Mouse (Mus musculus): ENCODE data around the gene Trappc10. TPM values are rescaled to one million over a fixed set of nuclear protein-coding genes. Genes with fewer than 3 reads are reported as not detected.
"Not testable (repeated sequence)": the region's sequence is repeated elsewhere in the genome, so short reads cannot be mapped to it uniquely, and the experiment has no call there.

Trappc10 gene
- polyA plus RNA-seq, 1 experiment: 96.0 TPM

DNA sequence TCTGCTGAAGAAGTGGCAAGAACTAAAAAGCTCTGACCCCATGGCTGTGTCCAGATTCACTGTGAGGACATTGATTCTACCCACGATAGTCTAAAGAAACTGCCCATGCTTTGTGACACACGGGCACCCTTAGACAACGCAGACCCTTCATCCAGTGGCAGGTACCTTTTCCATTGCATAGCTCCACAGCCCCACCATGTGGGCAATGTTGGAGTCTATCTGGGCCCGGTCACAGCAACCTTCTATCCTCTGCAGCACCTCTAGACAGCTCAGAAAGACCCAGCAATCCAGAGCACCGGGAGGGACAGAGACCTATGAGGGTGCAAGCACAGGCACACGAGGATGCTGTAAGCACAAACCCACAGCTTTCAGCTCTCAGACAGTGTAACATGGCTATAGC is 33.1 kb downstream of the Trappc10 start:
- TF ChIP-seq POLR2A (IDR thresholded peaks at IDR 0.05; ENCODE audit: control insufficient read depth, extremely low read depth, insufficient read depth, low read length, poor library complexity) (no peak), CTCF (IDR thresholded peaks at IDR 0.05; ENCODE audit: borderline replicate concordance, control insufficient read depth, extremely low read depth, insufficient read depth, low read length, poor library complexity) (peak; percentile 21; the same call in 1 of the 2 replicates)
- H3K4me1 ChIP-seq (replicated peaks; ENCODE audit: control insufficient read depth, insufficient read depth, low read length): no peaks in the 10 kb centered on the region
- no peak overlapping the region for H3K27ac ChIP-seq (ENCODE audit: control insufficient read depth, insufficient read depth, low read length)
- peak; percentile 40 for DNase-seq
- H3K36me3 ChIP-seq (ENCODE audit: control insufficient read depth, insufficient read depth, low read length): peaks cover 76% of the 10 kb centered on the region
- H3K4me3 ChIP-seq (ENCODE audit: control insufficient read depth, insufficient read depth, low read length): no peak overlapping the region
- WGBS: 79% methylated on average over 6 of the region's 6 CpGs
- H3K27me3 ChIP-seq (ENCODE audit: control insufficient read depth, insufficient read depth, low read length): no peaks in the 10 kb centered on the region

GRCm38 (mm10) chr10:78201182-78201581 is 43.3 kb downstream of the Trappc10 start:
- WGBS: 96% methylated on average over 4 of the region's 4 CpGs
- peaks cover 60% of the 10 kb centered on the region for H3K36me3 ChIP-seq (ENCODE audit: control insufficient read depth, insufficient read depth, low read length)
- TF ChIP-seq POLR2A (IDR thresholded peaks at IDR 0.05; ENCODE audit: control insufficient read depth, extremely low read depth, insufficient read depth, low read length, poor library complexity) (no peak), CTCF (IDR thresholded peaks at IDR 0.05; ENCODE audit: borderline replicate concordance, control insufficient read depth, extremely low read depth, insufficient read depth, low read length, poor library complexity) (no peak)
- no peak for DNase-seq
- H3K27me3 ChIP-seq (ENCODE audit: control insufficient read depth, insufficient read depth, low read length): no peaks in the 10 kb centered on the region
- H3K4me3 ChIP-seq (ENCODE audit: control insufficient read depth, insufficient read depth, low read length): no peak overlapping the region
- H3K27ac ChIP-seq (ENCODE audit: control insufficient read depth, insufficient read depth, low read length): no peak overlapping the region
- no peaks in the 10 kb centered on the region for H3K4me1 ChIP-seq (replicated peaks; ENCODE audit: control insufficient read depth, insufficient read depth, low read length)

GRCm38 (mm10) chr10:78192933-78193332 is 51.5 kb downstream of the Trappc10 start:
- Histone ChIP-seq H3K27ac (ENCODE audit: control insufficient read depth, insufficient read depth, low read length) (no peak overlapping the region), H3K4me3 (ENCODE audit: control insufficient read depth, insufficient read depth, low read length) (no peak overlapping the region), H3K27me3 (ENCODE audit: control insufficient read depth, insufficient read depth, low read length) (no peaks in the 10 kb centered on the region), H3K36me3 (ENCODE audit: control insufficient read depth, insufficient read depth, low read length) (peaks cover 67% of the 10 kb centered on the region), H3K4me1 (replicated peaks; ENCODE audit: control insufficient read depth, insufficient read depth, low read length) (no peaks in the 10 kb centered on the region)
- TF ChIP-seq POLR2A (IDR thresholded peaks at IDR 0.05; ENCODE audit: control insufficient read depth, extremely low read depth, insufficient read depth, low read length, poor library complexity) (no peak), CTCF (IDR thresholded peaks at IDR 0.05; ENCODE audit: borderline replicate concordance, control insufficient read depth, extremely low read depth, insufficient read depth, low read length, poor library complexity) (no peak)
- 95% methylated on average over 5 of the region's 5 CpGs for WGBS
- no peak for DNase-seq

GRCm38 (mm10) chr10:78186076-78186475 is 58.4 kb downstream of the Trappc10 start:
- not testable (repeated sequence) for DNase-seq; H3K4me3 ChIP-seq (ENCODE audit: control insufficient read depth, insufficient read depth, low read length); H3K4me1 ChIP-seq (replicated peaks; ENCODE audit: control insufficient read depth, insufficient read depth, low read length); H3K27me3 ChIP-seq (ENCODE audit: control insufficient read depth, insufficient read depth, low read length); H3K27ac ChIP-seq (ENCODE audit: control insufficient read depth, insufficient read depth, low read length)
- 98% methylated on average over 4 of the region's 4 CpGs for WGBS
- H3K36me3 ChIP-seq (ENCODE audit: control insufficient read depth, insufficient read depth, low read length): peaks cover 14% of the 10 kb centered on the region

DNA sequence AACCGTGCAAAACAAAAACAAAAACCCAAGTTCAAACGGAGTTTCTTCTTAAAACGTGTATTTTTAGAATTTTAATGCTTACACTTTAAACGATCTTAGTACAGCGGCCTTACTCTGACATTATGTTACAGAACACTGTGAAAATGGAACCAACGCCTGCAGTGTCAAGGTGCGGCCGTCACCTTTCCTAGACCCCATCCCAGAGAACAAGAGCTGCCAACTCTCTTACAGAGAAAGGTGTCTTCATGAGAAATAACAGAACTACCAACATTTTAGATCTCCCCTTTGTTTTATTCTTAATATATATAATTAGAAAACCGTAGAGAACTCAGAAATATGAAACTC is 59.1 kb downstream of the Trappc10 start:
- TF ChIP-seq CTCF (IDR thresholded peaks at IDR 0.05; ENCODE audit: borderline replicate concordance, control insufficient read depth, extremely low read depth, insufficient read depth, low read length, poor library complexity) (no peak), POLR2A (IDR thresholded peaks at IDR 0.05; ENCODE audit: control insufficient read depth, extremely low read depth, insufficient read depth, low read length, poor library complexity) (no peak)
- H3K27ac ChIP-seq (ENCODE audit: control insufficient read depth, insufficient read depth, low read length): peak overlapping the region; percentile 74
- DNase-seq: no peak
- peaks cover 9% of the 10 kb centered on the region for H3K4me1 ChIP-seq (replicated peaks; ENCODE audit: control insufficient read depth, insufficient read depth, low read length)
- 5% methylated on average over 9 of the region's 9 CpGs for WGBS
- peak overlapping the region; percentile 47 for H3K4me3 ChIP-seq (ENCODE audit: control insufficient read depth, insufficient read depth, low read length)
- H3K36me3 ChIP-seq (ENCODE audit: control insufficient read depth, insufficient read depth, low read length): peaks cover 7% of the 10 kb centered on the region
- H3K27me3 ChIP-seq (ENCODE audit: control insufficient read depth, insufficient read depth, low read length): no peaks in the 10 kb centered on the region

- 2% methylated on average over 47 of the region's 47 CpGs for WGBS
- peak; percentile 88 for DNase-seq
- no peaks in the 10 kb centered on the region for H3K27me3 ChIP-seq (ENCODE audit: control insufficient read depth, insufficient read depth, low read length)
- TF ChIP-seq POLR2A (IDR thresholded peaks at IDR 0.05; ENCODE audit: control insufficient read depth, extremely low read depth, insufficient read depth, low read length, poor library complexity) (peak; percentile 79), CTCF (IDR thresholded peaks at IDR 0.05; ENCODE audit: borderline replicate concordance, control insufficient read depth, extremely low read depth, insufficient read depth, low read length, poor library complexity) (no peak)
- H3K4me1 ChIP-seq (replicated peaks; ENCODE audit: control insufficient read depth, insufficient read depth, low read length): peaks cover 9% of the 10 kb centered on the region
- peak within 1 kb of the TSS; percentile 74 for H3K27ac ChIP-seq (ENCODE audit: control insufficient read depth, insufficient read depth, low read length)
- H3K4me3 ChIP-seq (ENCODE audit: control insufficient read depth, insufficient read depth, low read length): peak within 1 kb of the TSS; percentile 87
- H3K36me3 ChIP-seq (ENCODE audit: control insufficient read depth, insufficient read depth, low read length): peaks cover 8% of the 10 kb centered on the region
Measured at GRCm38 (mm10) chr10:78184531-78185380, 59.7 kb downstream of the Trappc10 start, which contains the start of gene Pwp2. TSS of gene Pwp2 (minus strand) at chr10:78185149.

Measured in thymus, adult 2 months (tissue).